Mouse (Mus musculus) MEL (cell line): ENCODE results near the gene Bcl7a. TPM values are rescaled to one million over a fixed set of nuclear protein-coding genes. Genes with fewer than 3 reads are reported as not detected.

Experiments
- DNase-seq: peaks from one replicate; pipeline ENCODE4 v3.0.0; 2011; ENCODE audit warnings: low read depth, low spot score
- H3K27ac ChIP-seq: 2 replicates; pipeline ENCODE4 v1.5.1; 2012; ENCODE audit warnings: low read depth, mild to moderate bottlenecking, control low read depth, low read length, moderate library complexity; ENCODE audit not compliant: control insufficient read depth
- H3K27me3 ChIP-seq, 2 experiments: fragments of 150-350 bp in 1 of 2; sonication (generic) in 1 of 2; 2 replicates each; pipeline ENCODE4 v1.6.1; 2012; ENCODE audit warnings: low read length in 2 of 2, mild to moderate bottlenecking in 2 of 2, improper control_type of control experiment in 1 of 2, moderate library complexity in 1 of 2; ENCODE audit not compliant: insufficient read depth in 2 of 2, control insufficient read depth in 1 of 2
- H3K36me3 ChIP-seq, 2 experiments: 2 replicates each; pipeline ENCODE4 v1.6.1; 2012 to 2014; ENCODE audit warnings: low read length in 2 of 2, improper control_type of control experiment in 1 of 2, inconsistent platforms in 1 of 2, mild to moderate bottlenecking in 1 of 2; ENCODE audit not compliant: insufficient read depth in 2 of 2, control insufficient read depth in 1 of 2
- H3K4me1 ChIP-seq, 2 experiments: fragments of 150-350 bp in 1 of 2; sonication (generic) in 1 of 2; 2 replicates each; pipeline ENCODE4 v1.6.1; 2012; ENCODE audit warnings: low read length in 2 of 2, improper control_type of control experiment in 1 of 2, mild to moderate bottlenecking in 1 of 2; ENCODE audit not compliant: insufficient read depth in 2 of 2, control insufficient read depth in 1 of 2
- H3K4me3 ChIP-seq, 2 experiments: fragments of 150-350 bp in 1 of 2; sonication (generic) in 1 of 2; 2 replicates each; pipeline ENCODE4 v1.5.1; 2012; ENCODE audit warnings: low read depth in 2 of 2, low read length in 2 of 2, mild to moderate bottlenecking in 2 of 2, moderate library complexity in 2 of 2, control low read depth in 1 of 2, improper control_type of control experiment in 1 of 2; ENCODE audit not compliant: control insufficient read depth in 1 of 2, insufficient read depth in 1 of 2
- H3K79me2 ChIP-seq: 2 replicates; pipeline ENCODE4 v1.6.1; 2012; ENCODE audit warnings: mild to moderate bottlenecking, low read length, moderate library complexity; ENCODE audit not compliant: control insufficient read depth, poor library complexity, insufficient read depth
- H3K9ac ChIP-seq: 2 replicates; pipeline ENCODE4 v1.6.1; 2012; ENCODE audit warnings: low read depth, mild to moderate bottlenecking, control low read depth, low read length, moderate library complexity; ENCODE audit not compliant: control insufficient read depth, poor library complexity, severe bottlenecking
- H3K9me3 ChIP-seq: fragments of 150-350 bp; sonication (generic); replicated peaks from 2 replicates; pipeline ENCODE4 v1.6.1; 2012; ENCODE audit warnings: mild to moderate bottlenecking, low read length, improper control_type of control experiment, moderate library complexity; ENCODE audit not compliant: insufficient read depth
- BHLHE40 ChIP-seq: IDR thresholded peaks from 2 replicates; pipeline ENCODE4 v1.6.1; 2012; ENCODE audit warnings: low read depth, mild to moderate bottlenecking, inconsistent platforms, low read length, improper control_type of control experiment, borderline replicate concordance
- CHD1 ChIP-seq: IDR thresholded peaks from 2 replicates; pipeline ENCODE4 v1.6.1; 2012; ENCODE audit warnings: low read depth, mild to moderate bottlenecking, inconsistent platforms, low read length, improper control_type of control experiment
- CHD2 ChIP-seq: IDR thresholded peaks from 2 replicates; pipeline ENCODE4 v1.6.1; 2011; ENCODE audit warnings: low read length, improper control_type of control experiment
- CTCF ChIP-seq, 3 experiments: IDR thresholded peaks in 2 of 3; conservative IDR thresholded peaks in 1 of 3; 2 replicates each; pipeline ENCODE4 v1.5.1; 2011 to 2012; ENCODE audit warnings: low read length in 3 of 3, low read depth in 2 of 3, mild to moderate bottlenecking in 2 of 3, improper control_type of control experiment in 1 of 3, inconsistent platforms in 1 of 3, mixed read lengths in 1 of 3, moderate library complexity in 1 of 3; ENCODE audit not compliant: control insufficient read depth in 1 of 3, insufficient read depth in 1 of 3, poor library complexity in 1 of 3, severe bottlenecking in 1 of 3
- ELF1 ChIP-seq: IDR thresholded peaks from 2 replicates; pipeline ENCODE4 v1.6.1; 2014; ENCODE audit warnings: low read depth, mild to moderate bottlenecking, inconsistent platforms, low read length, improper control_type of control experiment, moderate library complexity
- EP300 ChIP-seq, 2 experiments: IDR thresholded peaks; 2 replicates each; pipeline ENCODE4 v1.6.1; 2011; ENCODE audit warnings: improper control_type of control experiment in 2 of 2, low read length in 2 of 2, low read depth in 1 of 2, mild to moderate bottlenecking in 1 of 2
- GABPA ChIP-seq: IDR thresholded peaks from 2 replicates; pipeline ENCODE4 v1.6.1; 2012; ENCODE audit warnings: low read depth, mild to moderate bottlenecking, inconsistent platforms, low read length, improper control_type of control experiment, moderate library complexity
- GATA1 ChIP-seq: IDR thresholded peaks from 2 replicates; pipeline ENCODE4 v1.6.1; 2011; ENCODE audit warnings: low read depth, low read length, improper control_type of control experiment
- HCFC1 ChIP-seq: IDR thresholded peaks from 2 replicates; pipeline ENCODE4 v1.6.1; 2012; ENCODE audit warnings: low read depth, mild to moderate bottlenecking, inconsistent platforms, low read length, improper control_type of control experiment, moderate library complexity
- JUND ChIP-seq: IDR thresholded peaks from 2 replicates; pipeline ENCODE4 v1.6.1; 2011; ENCODE audit warnings: low read depth, mild to moderate bottlenecking, improper control_type of control experiment, low read length
- KAT2A ChIP-seq: conservative IDR thresholded peaks from 2 replicates; pipeline ENCODE4 v1.6.1; 2012; ENCODE audit warnings: low read depth, low read length, improper control_type of control experiment, inconsistent platforms
- MAFK ChIP-seq: IDR thresholded peaks from 2 replicates; pipeline ENCODE4 v1.6.1; 2011; ENCODE audit warnings: low read depth, mild to moderate bottlenecking, low read length, improper control_type of control experiment, borderline replicate concordance
- MAX ChIP-seq: IDR thresholded peaks from 2 replicates; pipeline ENCODE4 v1.6.1; 2011; ENCODE audit warnings: low read length, improper control_type of control experiment
- MYC ChIP-seq: IDR thresholded peaks from 2 replicates; pipeline ENCODE4 v1.6.1; 2011; ENCODE audit warnings: low read depth, mild to moderate bottlenecking, low read length, improper control_type of control experiment, moderate library complexity
- NELFE ChIP-seq: IDR thresholded peaks from 2 replicates; pipeline ENCODE4 v1.6.1; 2011; ENCODE audit warnings: low read depth, low read length, improper control_type of control experiment
- RAD21 ChIP-seq: IDR thresholded peaks from 2 replicates; pipeline ENCODE4 v1.6.1; 2011; ENCODE audit warnings: mild to moderate bottlenecking, low read depth, low read length, improper control_type of control experiment
- RCOR1 ChIP-seq: IDR thresholded peaks from 2 replicates; pipeline ENCODE4 v1.6.1; 2012; ENCODE audit warnings: low read depth, mild to moderate bottlenecking, inconsistent platforms, low read length, improper control_type of control experiment
- SMC3 ChIP-seq: IDR thresholded peaks from 2 replicates; pipeline ENCODE4 v1.6.1; 2011; ENCODE audit warnings: low read depth, low read length, improper control_type of control experiment
- TAL1 ChIP-seq: IDR thresholded peaks from 2 replicates; pipeline ENCODE4 v1.6.1; 2012; ENCODE audit warnings: mild to moderate bottlenecking, inconsistent platforms, low read length, moderate library complexity, mixed read lengths
- UBTF ChIP-seq: IDR thresholded peaks from 2 replicates; pipeline ENCODE4 v1.6.1; 2012; ENCODE audit warnings: low read depth, mild to moderate bottlenecking, inconsistent platforms, low read length, improper control_type of control experiment, moderate library complexity, borderline replicate concordance; ENCODE audit not compliant: insufficient read depth
- USF2 ChIP-seq, 2 experiments: IDR thresholded peaks; 2 replicates each; pipeline ENCODE4 v1.6.1; 2011 to 2012; ENCODE audit warnings: improper control_type of control experiment in 2 of 2, low read length in 2 of 2, borderline replicate concordance in 1 of 2, inconsistent platforms in 1 of 2, low read depth in 1 of 2, mild to moderate bottlenecking in 1 of 2; ENCODE audit not compliant: insufficient read depth in 1 of 2
- ZC3H11A ChIP-seq: IDR thresholded peaks from 2 replicates; pipeline ENCODE4 v1.6.1; 2012; ENCODE audit warnings: low read depth, mild to moderate bottlenecking, inconsistent platforms, low read length, improper control_type of control experiment
- ZKSCAN1 ChIP-seq: IDR thresholded peaks from 2 replicates; pipeline ENCODE4 v1.6.1; 2012; ENCODE audit warnings: low read depth, mild to moderate bottlenecking, inconsistent platforms, low read length, improper control_type of control experiment, moderate library complexity
- ZMIZ1 ChIP-seq: IDR thresholded peaks from 2 replicates; pipeline ENCODE4 v1.6.1; 2012; ENCODE audit warnings: low read depth, mild to moderate bottlenecking, inconsistent platforms, low read length, improper control_type of control experiment, moderate library complexity
- ZNF384 ChIP-seq: IDR thresholded peaks from 2 replicates; pipeline ENCODE4 v1.6.1; 2012; ENCODE audit warnings: low read depth, mild to moderate bottlenecking, inconsistent platforms, low read length, improper control_type of control experiment
- polyA plus RNA-seq, 2 experiments: library from polyadenylated mRNA; stranded (reverse) in 1 of 2; unstranded in 1 of 2; fragments of >175 nt in 1 of 2; fragments of >200 nt in 1 of 2; gene quantifications; 2 replicates each; pipeline versions ENCODE4 v1.2.1 to v1.2.4; 2012; ENCODE audit warnings: low replicate concordance in 2 of 2, low read depth in 1 of 2; ENCODE audit not compliant: insufficient read length in 2 of 2, insufficient read depth in 1 of 2, missing spikeins in 1 of 2
- total RNA-seq: library from RNA; depleted of rRNA; stranded (reverse); fragments of 300-350 nt; gene quantifications from 2 replicates; pipeline ENCODE4 v1.2.3, GENCODE M21; 2012

Gene Bcl7a
- total and polyA plus RNA-seq, 3 experiments = 3.5 to 11.0 TPM; not detected in 1

GRCm38 (mm10) chr5:123368869-123369488 lies 25.3 kb downstream of the Bcl7a start:
- no peak for TF ChIP-seq MAX
- TF ChIP-seq SMC3 = peak; percentile 91
- TF ChIP-seq CHD1 = no peak
- TF ChIP-seq USF2 (IDR thresholded peaks at IDR 0.05; ENCODE audit: borderline replicate concordance in 1 of 2, insufficient read depth in 1 of 2, low read depth in 1 of 2, low read length in 2 of 2) = no peak
- no peak for TF ChIP-seq HCFC1
- no peak for TF ChIP-seq MAFK
- no peak for TF ChIP-seq RCOR1
- TF ChIP-seq ZC3H11A = peak; percentile 74
- no peak for TF ChIP-seq GATA1
- 0 out of 2 replicates have a peak, but pooled peaks have one; percentile 31 for TF ChIP-seq MYC
- peak; percentile 82 for TF ChIP-seq RAD21
- peak; percentile 96 to 99 (median 98) for TF ChIP-seq CTCF (IDR thresholded peaks at IDR 0.05 in 2 of 3, conservative IDR thresholded peaks at IDR 0.05 in 1 of 3; ENCODE audit: control insufficient read depth in 1 of 3, insufficient read depth in 1 of 3, low read depth in 2 of 3, low read length in 3 of 3, poor library complexity in 1 of 3, severe bottlenecking in 1 of 3)
- H3K79me2 ChIP-seq = no peaks in the 10 kb centered on the region
- H3K27me3 ChIP-seq = no peaks in the 10 kb centered on the region
- H3K36me3 ChIP-seq = no peaks in the 10 kb centered on the region
- H3K9me3 ChIP-seq = no peaks in the 10 kb centered on the region
- no peak overlapping the region for H3K9ac ChIP-seq
- no peaks in the 10 kb centered on the region for H3K4me1 ChIP-seq
- DNase-seq = peak; percentile 71
- H3K27ac ChIP-seq = no peak overlapping the region
- H3K4me3 ChIP-seq = no peak overlapping the region

DNA sequence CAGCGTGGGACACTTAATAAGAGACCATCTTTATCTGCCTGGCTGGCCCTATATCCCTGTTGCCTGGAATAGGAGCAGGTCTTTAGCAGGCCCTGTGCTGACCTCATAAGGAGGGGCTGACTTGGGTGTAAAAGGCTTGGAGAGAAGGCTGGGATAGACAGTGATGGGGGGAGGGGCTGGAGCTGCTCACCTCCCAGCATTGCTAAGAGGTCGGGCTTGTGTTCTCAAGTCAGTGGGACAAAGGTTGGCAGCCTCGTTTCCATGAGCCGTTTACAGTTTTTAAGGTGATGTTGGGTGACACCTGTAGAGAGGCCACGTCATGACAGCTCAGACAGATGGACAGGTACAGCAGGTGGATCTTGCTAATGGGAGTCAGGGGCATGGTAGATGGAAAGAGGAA lies 26.4 kb downstream of the Bcl7a start:
- no peaks in the 10 kb centered on the region for H3K36me3 ChIP-seq
- no peak overlapping the region for H3K9ac ChIP-seq
- no peaks in the 10 kb centered on the region for H3K79me2 ChIP-seq
- no peaks in the 10 kb centered on the region for H3K27me3 ChIP-seq
- no peak overlapping the region for H3K4me3 ChIP-seq
- no peak overlapping the region for H3K27ac ChIP-seq
- no peak for DNase-seq
- no peak for TF ChIP-seq RAD21
- no peaks in the 10 kb centered on the region for H3K9me3 ChIP-seq
- no peaks in the 10 kb centered on the region for H3K4me1 ChIP-seq

DNA sequence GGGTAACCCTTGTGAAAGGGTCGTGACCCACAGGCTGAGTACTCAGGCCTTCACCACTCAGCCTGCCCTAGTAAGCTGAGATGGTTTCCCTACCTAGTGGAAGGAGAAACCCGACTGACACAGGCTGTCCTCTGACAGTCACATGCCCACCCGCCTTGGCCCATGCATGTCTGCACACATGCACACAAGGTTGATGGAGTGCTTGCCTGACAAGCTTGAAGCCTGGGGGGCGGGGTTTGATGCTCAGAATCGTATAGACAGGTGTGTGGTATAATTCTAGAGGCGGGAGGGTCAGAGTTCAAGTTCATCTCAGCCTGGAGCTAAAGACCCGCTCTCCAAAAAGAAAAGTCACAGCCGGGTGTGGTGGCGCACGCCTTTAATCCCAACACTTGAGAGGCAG lies 31.6 kb downstream of the Bcl7a start:
- Histone ChIP-seq H3K27me3 (no peaks in the 10 kb centered on the region), H3K36me3 (no peaks in the 10 kb centered on the region), H3K27ac (no peak overlapping the region), H3K4me1 (peaks cover 0 to 4% of the 10 kb centered on the region in 2 experiments; a peak in 1 of 4 replicates), H3K9me3 (no peaks in the 10 kb centered on the region), H3K79me2 (no peaks in the 10 kb centered on the region), H3K4me3 (no peak overlapping the region), H3K9ac (no peak overlapping the region)
- no peak for DNase-seq
- no peak for TF ChIP-seq UBTF
- no peak for TF ChIP-seq KAT2A
- TF ChIP-seq ELF1 = no peak
- TF ChIP-seq GATA1 = no peak
- TF ChIP-seq CTCF (IDR thresholded peaks at IDR 0.05 in 2 of 3, conservative IDR thresholded peaks at IDR 0.05 in 1 of 3; ENCODE audit: control insufficient read depth in 1 of 3, insufficient read depth in 1 of 3, low read depth in 2 of 3, low read length in 3 of 3, poor library complexity in 1 of 3, severe bottlenecking in 1 of 3) = no peak
- TF ChIP-seq CHD2 = no peak
- TF ChIP-seq ZKSCAN1 = no peak
- no peak for TF ChIP-seq NELFE
- no peak for TF ChIP-seq RCOR1
- TF ChIP-seq ZMIZ1 = no peak
- no peak for TF ChIP-seq TAL1
- TF ChIP-seq JUND = no peak
- no peak for TF ChIP-seq ZNF384
- no peak for TF ChIP-seq EP300 (IDR thresholded peaks at IDR 0.05; ENCODE audit: low read depth in 1 of 2, low read length in 2 of 2)
- no peak for TF ChIP-seq BHLHE40
- TF ChIP-seq GABPA = no peak
- no peak for TF ChIP-seq HCFC1
